Comparison of ENCODE assay signal across 12 mouse cellular contexts in the genomic region with DNA sequence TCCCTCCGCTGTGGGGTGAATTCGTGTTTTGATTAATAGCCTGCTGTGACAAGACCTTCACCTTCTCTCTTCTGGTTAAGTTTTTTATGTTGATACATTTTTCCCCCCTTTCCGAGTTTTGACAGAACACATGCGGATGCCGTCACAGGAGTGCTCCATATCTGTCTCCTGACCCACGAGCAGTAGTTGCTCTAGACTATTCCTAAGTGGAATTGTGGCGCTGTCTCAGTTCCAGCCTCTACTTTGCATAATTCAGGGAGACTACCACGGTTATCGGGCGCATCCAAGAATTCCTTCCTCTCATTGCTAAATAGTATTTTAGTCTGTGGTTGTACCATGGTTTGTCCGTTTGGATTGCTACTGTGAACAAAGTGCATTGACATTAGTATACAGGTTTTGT.
A peak's percentile ranks its signal among the peaks of the same experiment; 100 is the strongest.
DNase-seq lines count a peak whose midpoint lies in the region; ATAC-seq lines count a peak whose summit lies in the region.
"Had no signal": no experiment of that assay in that cellular context is flagged by ENCODE, and none has a peak within 500 bp of the region (broad histone marks: within the 10 kb centered on the region; RNA-seq: fewer than 3 reads in every experiment).

No protein-coding gene starts in this region.

- H3K27ac ChIP-seq in heart, embryonic 12.5 days (ENCODE audit: poor library complexity, severe bottlenecking): peak overlapping the region; percentile 94
- H3K27ac ChIP-seq in midbrain, embryonic 12.5 days (replicated peaks): peak overlapping the region; percentile 68; the same call in 1 of the 2 replicates
- no peak overlapping the region for H3K27ac ChIP-seq in midbrain, embryonic 13.5 days
- H3K27ac ChIP-seq in hindbrain, embryonic 13.5 days: peak overlapping the region; percentile 46
- peak overlapping the region; percentile 58; the same call in 1 of the 2 replicates for H3K27ac ChIP-seq in stomach, embryonic 15.5 days
- H3K27ac ChIP-seq in liver, embryonic 12.5 days: no peak overlapping the region

- H3K27me3 ChIP-seq in heart, embryonic 12.5 days (replicated peaks): no peaks in the 10 kb centered on the region
- no peaks in the 10 kb centered on the region for H3K27me3 ChIP-seq in midbrain, embryonic 12.5 days
- H3K27me3 ChIP-seq in midbrain, embryonic 13.5 days: 0 out of 2 replicates have a peak, but pooled peaks cover 8% of the 10 kb centered on the region
- H3K27me3 ChIP-seq in hindbrain, embryonic 13.5 days: peaks cover 5% of the 10 kb centered on the region; the same call in 1 of the 2 replicates
- H3K27me3 ChIP-seq in stomach, embryonic 15.5 days (replicated peaks): no peaks in the 10 kb centered on the region
- 0 out of 2 replicates have a peak, but pooled peaks cover 4% of the 10 kb centered on the region for H3K27me3 ChIP-seq in liver, embryonic 12.5 days (replicated peaks)
- H3K27me3 ChIP-seq: CH12.LX had no signal

- 63% methylated on average over 11 of the region's 11 CpGs for WGBS in heart, embryonic 12.5 days
- 73% methylated on average over 11 of the region's 11 CpGs for WGBS in midbrain, embryonic 12.5 days
- 65% methylated on average over 11 of the region's 11 CpGs for WGBS in midbrain, embryonic 13.5 days
- 64% methylated on average over 11 of the region's 11 CpGs for WGBS in hindbrain, embryonic 13.5 days
- 53% methylated on average over 11 of the region's 11 CpGs for WGBS in stomach, embryonic 15.5 days
- 71% methylated on average over 11 of the region's 11 CpGs for WGBS in liver, embryonic 12.5 days (ENCODE audit: insufficient replicate concordance)

- peaks cover 61% of the 10 kb centered on the region for H3K4me1 ChIP-seq in heart, embryonic 12.5 days (replicated peaks)
- peaks cover 27% of the 10 kb centered on the region for H3K4me1 ChIP-seq in midbrain, embryonic 12.5 days
- peaks cover 39% of the 10 kb centered on the region for H3K4me1 ChIP-seq in midbrain, embryonic 13.5 days (replicated peaks)
- H3K4me1 ChIP-seq in hindbrain, embryonic 13.5 days (replicated peaks): peaks cover 49% of the 10 kb centered on the region
- H3K4me1 ChIP-seq in stomach, embryonic 15.5 days: peaks cover 22% of the 10 kb centered on the region
- peaks cover 7% of the 10 kb centered on the region for H3K4me1 ChIP-seq in liver, embryonic 12.5 days

- intact Hi-C loops in heart, postnatal 14 days (cut with DNase I): loop anchor here (2.0 to 5.0 kb wide), 2 partner anchors 93 to 101 kb away; no protein-coding TSS in a partner anchor

- no peak for DNase-seq in heart, postnatal 14 days
- DNase-seq: cerebellum, adult 9-11 months; liver, postnatal 0 days had no signal

- H3K4me2 ChIP-seq in heart, embryonic 12.5 days: peak overlapping the region; percentile 48
- 0 out of 2 replicates have a peak overlapping the region, but pooled peaks have one; percentile 9 for H3K4me2 ChIP-seq in midbrain, embryonic 12.5 days (replicated peaks)
- no peak overlapping the region for H3K4me2 ChIP-seq in midbrain, embryonic 13.5 days (replicated peaks)
- H3K4me2 ChIP-seq in hindbrain, embryonic 13.5 days: peak overlapping the region; percentile 42; the same call in 1 of the 2 replicates
- H3K4me2 ChIP-seq in stomach, embryonic 15.5 days: no peak overlapping the region
- H3K4me2 ChIP-seq in liver, embryonic 12.5 days: no peak overlapping the region

- H3K36me3 ChIP-seq in heart, embryonic 12.5 days: no peaks in the 10 kb centered on the region
- H3K36me3 ChIP-seq in midbrain, embryonic 12.5 days: no peaks in the 10 kb centered on the region
- no peaks in the 10 kb centered on the region for H3K36me3 ChIP-seq in midbrain, embryonic 13.5 days
- no peaks in the 10 kb centered on the region for H3K36me3 ChIP-seq in hindbrain, embryonic 13.5 days
- H3K36me3 ChIP-seq in stomach, embryonic 15.5 days: no peaks in the 10 kb centered on the region
- no peaks in the 10 kb centered on the region for H3K36me3 ChIP-seq in liver, embryonic 12.5 days

- ATAC-seq in heart, embryonic 12.5 days (ENCODE audit: insufficient number of reproducible peaks, low FRiP score): no peak
- ATAC-seq in midbrain, embryonic 12.5 days (ENCODE audit: low FRiP score, low read depth): no peak
- ATAC-seq in midbrain, embryonic 13.5 days: no peak
- no peak for ATAC-seq in hindbrain, embryonic 13.5 days (ENCODE audit: low FRiP score)
- no peak for ATAC-seq in stomach, embryonic 15.5 days (ENCODE audit: insufficient read depth, low FRiP score, low read depth)
- ATAC-seq in liver, embryonic 12.5 days: no peak
- ATAC-seq in erythroid progenitor cell, adult 5-6 weeks (replicated peaks; ENCODE audit: low FRiP score, poor library complexity, severe bottlenecking): no peak
- ATAC-seq: liver, postnatal 0 days had no signal

- no peak overlapping the region for H3K9ac ChIP-seq in heart, embryonic 12.5 days
- no peak overlapping the region for H3K9ac ChIP-seq in midbrain, embryonic 12.5 days (replicated peaks)
- H3K9ac ChIP-seq in midbrain, embryonic 13.5 days (replicated peaks): no peak overlapping the region
- H3K9ac ChIP-seq in hindbrain, embryonic 13.5 days: no peak overlapping the region; the same call in 1 of the 2 replicates
- H3K9ac ChIP-seq in stomach, embryonic 15.5 days: no peak overlapping the region
- no peak overlapping the region for H3K9ac ChIP-seq in liver, embryonic 12.5 days
- H3K9ac ChIP-seq: liver, postnatal 0 days had no signal

- H3K9me3 ChIP-seq in heart, embryonic 12.5 days (replicated peaks): no peaks in the 10 kb centered on the region
- H3K9me3 ChIP-seq in midbrain, embryonic 12.5 days: no peaks in the 10 kb centered on the region
- no peaks in the 10 kb centered on the region for H3K9me3 ChIP-seq in midbrain, embryonic 13.5 days
- H3K9me3 ChIP-seq in hindbrain, embryonic 13.5 days: no peaks in the 10 kb centered on the region
- H3K9me3 ChIP-seq in stomach, embryonic 15.5 days: no peaks in the 10 kb centered on the region
- H3K9me3 ChIP-seq in liver, embryonic 12.5 days (replicated peaks): no peaks in the 10 kb centered on the region

- no peak overlapping the region for H3K4me3 ChIP-seq in heart, embryonic 12.5 days
- H3K4me3 ChIP-seq in midbrain, embryonic 12.5 days: no peak overlapping the region
- no peak overlapping the region for H3K4me3 ChIP-seq in midbrain, embryonic 13.5 days (replicated peaks)
- H3K4me3 ChIP-seq in hindbrain, embryonic 13.5 days: no peak overlapping the region
- no peak overlapping the region for H3K4me3 ChIP-seq in stomach, embryonic 15.5 days (replicated peaks)
- H3K4me3 ChIP-seq in liver, embryonic 12.5 days: no peak overlapping the region
- H3K4me3 ChIP-seq: myocyte had no signal

Comparison
In these comparisons a context has a peak if more than half of its experiments do, and no peak if none do; other contexts are left out.
1. H3K27ac ChIP-seq: peak in heart, embryonic 12.5 days (single experiment), midbrain, embryonic 12.5 days (single experiment), hindbrain, embryonic 13.5 days (single experiment) and stomach, embryonic 15.5 days (single experiment); none in midbrain, embryonic 13.5 days (single experiment) and liver, embryonic 12.5 days (single experiment).
2. H3K4me2 ChIP-seq: peak in heart, embryonic 12.5 days (single experiment), midbrain, embryonic 12.5 days (single experiment) and hindbrain, embryonic 13.5 days (single experiment); none in midbrain, embryonic 13.5 days (single experiment), stomach, embryonic 15.5 days (single experiment) and liver, embryonic 12.5 days (single experiment).